Mouse (Mus musculus) left cerebral cortex, adult 9 months (tissue): Measurements from ENCODE around the gene Acadm.

Experiments
- DNase-seq, 2 experiments: peaks; one replicate each; pipeline ENCODE4 v3.0.0; 2022; ENCODE audit warnings: low spot score in 2 of 2

The Acadm gene

DNA sequence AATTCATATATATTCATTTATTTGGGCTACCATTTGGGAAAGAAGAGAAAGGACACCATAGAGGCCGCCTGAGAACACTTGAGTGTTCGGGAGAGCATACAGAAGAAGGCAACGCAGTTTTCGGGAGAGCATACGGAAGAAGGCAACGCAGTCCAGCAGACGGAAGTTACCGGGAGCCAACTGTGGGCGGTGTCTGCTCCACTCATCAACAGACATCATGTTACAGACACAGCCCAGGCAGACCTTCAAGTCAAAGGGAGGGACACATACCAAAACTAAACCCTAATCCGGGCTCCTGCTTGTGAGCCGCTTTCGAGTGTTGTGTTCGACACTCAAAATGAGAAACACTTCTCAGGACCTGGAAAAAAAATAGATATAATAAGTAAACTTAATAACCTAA, 2.8 kb downstream of the Acadm start:
- DNase-seq: no peak

DNA sequence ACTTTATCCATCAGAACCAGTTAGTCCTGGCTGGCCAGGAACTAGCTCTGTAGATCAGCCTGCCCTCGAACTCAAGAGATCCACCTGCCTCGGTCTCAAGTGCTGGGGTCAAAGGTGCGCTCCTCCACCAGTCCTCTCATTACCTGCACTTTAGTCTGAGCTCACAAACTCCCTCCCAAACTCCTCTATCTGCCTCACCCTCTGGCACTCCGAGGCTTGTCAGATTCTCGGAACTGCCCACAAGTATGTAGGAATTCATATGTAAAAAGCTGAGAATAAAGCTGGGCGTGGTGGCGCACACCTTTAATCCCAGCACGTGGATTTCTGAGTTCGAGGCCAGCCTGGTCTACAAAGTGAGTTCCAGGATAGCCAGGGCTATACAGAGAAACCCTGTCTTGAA, 3.9 kb downstream of the Acadm start:
- no peak for DNase-seq

DNA sequence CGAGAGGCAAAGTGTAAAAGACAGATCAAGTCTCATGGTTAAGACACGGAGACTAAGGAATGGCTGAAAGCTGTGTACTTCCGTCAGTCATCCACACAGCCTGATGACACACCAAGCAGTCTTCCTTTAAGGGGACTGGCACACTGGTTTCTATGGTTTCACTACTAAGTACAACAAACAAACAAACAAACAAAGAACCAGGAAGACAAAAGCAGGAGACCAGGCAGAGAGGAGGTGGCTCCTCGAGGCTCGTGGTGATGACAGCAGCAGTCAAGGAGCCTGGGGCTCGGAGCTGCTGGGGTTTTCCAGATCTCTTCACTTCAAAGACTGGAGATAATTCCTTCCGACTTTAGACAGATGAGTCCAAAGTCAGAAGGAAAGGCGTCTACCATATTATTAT, 4.4 kb downstream of the Acadm start:
- no peak for DNase-seq

DNA sequence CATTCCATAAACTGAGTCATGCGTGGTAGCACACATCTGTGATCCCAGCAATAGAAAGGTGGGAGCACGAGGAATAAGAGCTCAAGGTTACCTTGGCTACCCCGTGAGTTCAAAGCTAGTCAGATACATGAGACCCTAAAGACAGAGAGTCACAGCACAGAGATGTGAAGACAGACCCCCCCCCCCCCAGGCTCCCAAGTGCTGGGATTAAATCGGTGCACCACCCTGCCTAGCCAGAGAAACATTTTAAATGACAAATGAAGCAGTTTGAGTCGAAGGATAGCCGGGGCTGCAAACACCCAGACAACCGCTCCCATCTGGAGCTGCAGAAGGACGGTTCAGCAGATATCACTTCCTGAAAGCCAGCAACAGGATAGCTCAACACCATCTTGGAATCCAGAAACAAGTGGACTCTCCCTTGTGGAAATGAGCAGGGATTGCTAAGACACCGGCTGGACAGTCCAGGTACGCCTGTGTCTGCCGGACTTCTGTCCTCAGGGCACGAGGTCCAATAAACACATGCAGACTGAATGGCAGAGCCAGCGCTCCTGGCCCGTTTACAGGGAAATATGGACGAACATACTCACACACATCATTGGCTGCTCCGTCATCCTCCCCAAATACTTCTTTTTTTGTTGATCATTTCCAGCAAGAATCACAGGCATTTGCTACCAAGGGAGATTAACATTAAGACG, 7.2 kb downstream of the Acadm start:
- no peak for DNase-seq

DNA sequence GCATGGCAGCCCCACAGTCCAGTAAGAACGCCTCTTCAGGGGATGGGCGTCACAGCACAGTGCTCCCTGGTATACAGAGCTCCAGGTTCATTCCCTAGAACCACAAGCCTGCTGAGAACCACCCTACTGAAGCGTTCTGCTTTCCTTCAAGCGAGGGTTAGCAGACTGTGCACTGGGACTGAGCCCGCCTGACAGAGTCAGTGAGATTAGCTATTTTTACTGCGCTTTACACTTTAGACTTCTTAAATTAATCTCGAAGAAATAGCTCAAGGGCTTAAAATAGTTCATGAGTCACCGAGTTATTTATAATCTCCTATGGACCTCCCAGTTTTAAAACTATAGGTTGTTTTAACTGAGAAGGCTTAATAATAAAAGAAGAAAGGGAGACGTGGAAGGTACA, 8.6 kb downstream of the Acadm start:
- DNase-seq: no peak

DNA sequence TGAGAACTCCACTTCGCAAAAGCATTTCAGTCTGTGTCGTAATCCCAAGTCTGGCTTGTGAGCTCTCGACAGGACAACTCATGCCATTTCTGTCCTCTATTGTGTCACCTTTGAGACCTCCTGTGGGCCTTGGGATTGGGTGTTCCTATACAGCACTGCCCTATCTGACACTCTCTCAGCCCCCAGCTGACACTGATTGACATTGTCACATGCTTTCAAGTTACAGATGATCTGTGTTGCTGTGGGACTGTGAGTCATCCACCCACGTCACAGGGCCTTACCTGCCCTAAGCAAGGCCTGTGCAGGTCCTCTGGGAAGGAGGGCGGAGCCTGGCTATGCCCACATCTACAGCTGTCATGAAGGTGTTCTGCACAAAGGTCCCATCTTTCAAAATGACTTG, 12.0 kb downstream of the Acadm start:
- DNase-seq: no peak

DNA sequence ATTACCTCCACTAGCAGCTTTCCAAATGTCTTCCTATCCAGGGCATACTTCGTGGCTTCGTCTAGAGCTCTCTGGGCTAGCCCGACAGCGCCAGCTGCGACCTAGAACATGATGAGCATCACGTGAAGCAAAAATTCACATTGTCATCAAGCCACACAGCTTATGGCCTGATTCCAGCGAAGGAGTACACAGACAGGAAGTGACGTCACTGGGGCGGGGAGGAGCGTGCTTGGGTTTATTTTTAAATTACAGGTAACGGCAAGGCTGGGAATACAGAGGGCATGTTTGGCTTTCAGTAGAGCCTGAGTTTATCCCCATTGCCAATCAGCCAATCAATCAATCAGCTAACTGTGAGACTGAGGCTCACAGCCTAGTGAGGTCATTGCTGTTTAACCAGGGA, 14.9 kb downstream of the Acadm start:
- DNase-seq: no peak

DNA sequence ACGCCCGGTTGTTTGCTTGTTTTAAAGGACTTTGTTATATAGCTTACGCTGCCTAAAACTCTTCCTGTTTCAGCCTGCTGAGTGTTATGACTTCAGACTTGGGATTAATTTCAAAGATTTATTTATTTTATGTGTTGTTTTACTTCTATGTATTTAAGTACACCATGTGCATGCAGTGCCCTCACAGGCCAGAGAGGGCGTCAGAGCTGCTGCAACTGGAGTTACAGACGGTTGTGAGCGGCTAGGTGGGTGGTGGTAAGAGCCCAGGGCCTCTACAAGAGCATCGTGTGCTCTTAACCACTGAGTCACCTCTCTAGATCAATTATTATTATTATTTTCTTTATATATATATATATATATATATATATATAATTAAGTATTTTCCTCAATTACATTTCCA, 18.1 kb downstream of the Acadm start:
- no peak for DNase-seq

DNA sequence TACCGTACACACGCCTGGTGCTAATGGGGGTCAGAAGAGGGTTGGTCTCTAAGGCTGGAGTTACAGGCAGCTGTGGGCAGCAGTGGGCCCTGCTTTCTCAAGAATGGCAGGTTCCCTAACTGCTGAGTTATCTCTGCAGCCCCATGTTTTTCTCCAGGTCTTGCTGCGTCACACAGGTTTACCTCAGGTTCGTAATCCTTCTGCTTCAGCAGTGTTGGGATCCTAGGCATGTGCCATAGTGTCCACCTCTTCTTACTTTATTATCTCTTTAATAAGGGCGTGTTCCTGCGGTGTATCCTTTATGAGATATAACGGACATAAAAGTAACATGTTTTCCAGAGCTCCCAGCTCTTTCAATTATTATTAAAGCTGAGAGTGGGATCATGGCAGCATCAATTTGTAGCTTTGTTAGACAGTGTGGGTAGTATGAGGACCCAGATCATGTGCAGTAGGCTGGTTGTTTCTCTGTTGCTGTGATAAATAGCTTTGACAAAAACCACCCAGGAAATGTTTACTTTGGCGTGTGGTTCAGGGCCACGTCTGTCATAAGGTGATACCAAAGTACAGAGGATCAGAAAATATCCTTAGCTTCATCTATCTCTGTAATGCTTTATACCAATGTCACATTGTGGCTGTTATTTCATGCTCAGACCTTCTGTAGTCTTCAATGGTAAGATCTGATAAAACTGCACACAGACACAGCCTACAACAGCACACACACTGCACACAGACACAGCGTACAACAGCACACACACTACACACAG, 23.1 kb downstream of the Acadm start:
- DNase-seq: no peak

DNA sequence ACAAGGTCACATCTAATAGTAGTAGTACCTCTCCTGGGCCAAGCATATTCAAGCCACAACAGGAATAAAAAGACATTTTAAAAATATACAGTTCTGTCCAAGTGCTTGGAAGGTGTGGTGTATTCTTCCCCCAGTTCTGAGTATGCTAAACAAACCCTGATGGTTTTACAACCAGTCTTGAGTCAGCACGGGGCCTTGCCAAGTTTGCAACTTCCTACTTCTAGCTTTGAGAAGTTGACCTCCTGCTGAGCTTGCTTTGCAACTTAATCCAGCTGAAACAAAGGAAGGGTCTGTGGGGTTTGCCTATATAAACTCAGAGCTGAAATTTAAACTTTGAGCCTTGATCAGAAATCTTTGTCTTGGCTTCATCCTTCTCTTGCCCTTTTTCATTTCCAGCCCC, 27.2 kb downstream of the Acadm start:
- DNase-seq: no peak

DNA sequence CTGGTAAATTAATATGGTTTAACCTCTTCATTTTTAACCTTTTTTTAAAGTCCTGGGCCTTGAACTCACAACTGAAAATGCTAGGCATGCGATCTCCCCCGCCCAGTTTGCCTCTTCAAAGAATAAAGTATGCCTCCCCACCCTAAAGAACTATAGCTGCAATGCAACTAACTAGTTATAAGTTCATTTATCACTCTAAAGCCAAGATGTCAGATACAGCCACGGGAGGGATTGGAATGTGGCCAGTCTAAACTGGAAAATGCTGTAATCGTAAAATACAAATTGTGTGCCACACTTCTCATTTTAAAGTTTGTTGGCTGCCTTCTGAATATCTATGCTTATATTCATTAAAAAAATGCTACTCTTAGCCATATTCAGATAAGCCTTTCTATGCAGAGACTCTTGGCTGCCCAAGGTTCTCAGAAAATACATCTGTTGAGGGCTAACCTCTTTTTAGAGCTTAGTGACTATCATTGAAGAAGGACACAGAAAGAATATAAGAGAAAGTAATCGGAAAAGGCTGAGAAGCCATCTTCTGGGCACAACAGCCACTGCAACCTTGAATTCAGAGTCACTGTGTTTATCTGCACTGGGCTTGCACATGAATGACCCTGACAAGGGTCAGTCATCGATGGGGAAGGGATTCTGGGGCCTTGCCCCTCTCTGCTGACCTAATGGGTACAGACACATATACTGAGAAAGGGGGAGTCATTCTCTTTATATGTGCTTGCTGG, 30.8 kb downstream of the Acadm start:
- no peak for DNase-seq

DNA sequence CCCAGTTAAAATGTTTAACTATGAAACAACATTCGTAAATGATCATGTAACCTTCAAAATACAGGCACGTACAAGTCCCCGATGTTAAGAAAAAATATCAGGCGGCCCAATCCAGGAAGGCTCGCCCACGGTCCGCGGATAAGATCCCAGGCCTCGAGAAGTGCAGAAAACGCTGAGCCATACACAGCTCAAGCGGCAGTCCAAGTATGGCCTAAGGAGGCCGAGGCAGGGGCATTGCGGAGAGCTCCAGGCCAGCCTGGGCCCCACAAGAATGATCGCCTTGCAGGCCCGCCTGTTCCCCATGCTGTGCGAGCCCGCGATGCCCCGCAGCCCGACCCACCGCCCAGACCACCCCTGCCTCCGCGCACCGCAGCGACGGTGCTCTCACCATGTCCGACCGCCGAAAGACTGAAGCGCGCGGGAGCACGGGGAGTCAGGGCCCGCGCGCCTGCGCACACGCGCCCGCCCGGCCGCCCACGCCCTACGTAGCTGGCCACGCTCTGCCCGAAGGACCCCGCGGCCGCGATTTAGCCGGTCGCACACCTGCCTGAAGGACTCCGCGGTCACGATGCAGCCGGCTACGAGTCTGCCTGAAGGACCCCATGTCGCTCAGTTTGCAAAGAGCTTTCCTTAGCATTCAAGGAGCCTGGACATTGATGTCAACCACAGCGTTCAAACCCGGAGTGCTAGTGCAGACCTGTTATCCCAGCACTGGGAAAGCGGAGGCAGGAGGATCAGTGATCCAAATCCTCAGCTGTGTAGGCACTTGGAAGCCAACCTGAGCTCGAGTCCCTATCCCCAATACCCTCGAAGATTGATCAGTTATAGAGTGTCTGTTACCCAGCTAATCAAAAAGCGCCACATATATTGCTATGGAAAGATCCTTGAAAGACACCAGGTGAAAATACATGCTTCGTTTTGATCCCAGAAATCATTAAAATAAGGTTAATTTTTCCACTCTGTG, 31.6 kb downstream of the Acadm start, which contains the start of gene Rabggtb:
TSS of gene Rabggtb (minus strand) at position 464 of the 964 bp plus-strand sequence.
- peak; percentile 88 to 95 for DNase-seq

DNA sequence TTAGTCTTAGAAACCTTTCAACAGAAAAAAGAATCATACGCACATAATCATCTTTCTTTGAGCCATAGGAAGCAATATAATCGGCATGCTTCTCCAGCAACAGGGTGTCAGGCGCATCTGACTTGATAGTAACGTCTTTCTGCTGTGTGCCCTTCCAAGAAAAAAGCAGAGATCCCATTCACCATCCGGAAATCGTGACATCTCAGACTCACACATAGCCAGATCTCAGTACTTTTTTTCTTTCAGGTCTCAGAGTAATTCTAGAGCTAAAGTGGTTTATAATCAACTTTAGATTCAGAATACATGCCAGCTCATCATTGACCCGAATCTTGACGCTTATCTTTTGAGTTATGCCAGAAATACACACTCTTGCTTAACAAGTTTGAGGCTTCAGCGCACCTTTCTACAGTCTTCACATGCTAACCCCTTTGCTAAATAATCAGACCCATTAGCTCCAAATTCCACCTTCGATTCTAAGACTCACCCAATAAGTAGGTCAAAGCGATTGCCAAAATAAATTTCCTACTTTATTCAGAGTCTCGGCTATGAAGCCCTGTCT, 32.5 kb downstream of the Acadm start:
- DNase-seq: no peak

DNA sequence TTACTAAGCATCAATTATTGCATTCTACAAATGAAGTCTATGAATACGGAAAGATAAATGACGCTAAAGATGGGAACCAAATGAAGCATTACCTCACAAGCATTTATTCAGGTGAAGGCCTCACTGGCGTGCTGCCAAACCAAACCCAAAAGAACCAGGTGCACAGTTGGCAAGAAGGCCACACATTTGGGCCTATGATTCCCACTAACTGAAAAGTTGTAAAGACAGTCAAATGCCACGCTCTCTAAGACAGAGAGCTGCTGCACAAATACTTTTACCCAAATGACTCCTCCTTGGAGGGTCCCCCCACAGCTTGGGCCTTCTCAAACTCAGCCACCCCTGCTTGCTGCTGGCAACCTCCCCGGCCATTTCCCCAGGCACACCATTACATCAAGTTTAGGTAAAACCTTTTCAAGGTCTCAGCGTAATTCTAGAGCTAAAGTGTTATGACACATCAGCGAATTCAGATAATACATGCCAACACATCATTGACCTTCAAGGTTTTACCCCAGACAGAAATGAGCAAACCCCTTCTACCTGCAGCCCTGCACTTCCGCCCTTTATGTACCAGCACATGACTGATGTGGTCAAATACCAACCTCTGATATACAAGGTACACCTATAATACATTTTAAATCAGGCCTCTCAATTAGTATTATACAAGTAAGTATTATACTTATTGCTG, 33.1 kb downstream of the Acadm start:
- DNase-seq: no peak

DNA sequence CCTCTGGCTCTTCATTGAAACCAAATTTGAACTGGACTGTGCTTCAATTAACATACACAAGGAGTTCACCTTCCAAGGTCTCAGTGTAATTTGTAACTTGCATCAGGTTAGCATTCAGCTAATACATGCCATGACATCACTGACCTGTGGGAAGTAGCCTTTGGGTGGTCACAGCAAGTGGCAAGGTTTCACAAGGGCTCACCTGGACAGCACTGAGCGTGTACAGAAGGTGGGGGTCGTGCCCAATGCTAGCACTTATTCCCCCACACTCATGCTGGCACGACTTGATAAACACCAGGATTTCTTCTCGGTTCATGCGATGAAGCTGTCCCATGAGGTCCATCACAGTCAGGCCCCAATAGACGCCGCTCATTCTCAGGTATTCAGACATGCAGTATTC, 33.9 kb downstream of the Acadm start:
- no peak for DNase-seq

DNA sequence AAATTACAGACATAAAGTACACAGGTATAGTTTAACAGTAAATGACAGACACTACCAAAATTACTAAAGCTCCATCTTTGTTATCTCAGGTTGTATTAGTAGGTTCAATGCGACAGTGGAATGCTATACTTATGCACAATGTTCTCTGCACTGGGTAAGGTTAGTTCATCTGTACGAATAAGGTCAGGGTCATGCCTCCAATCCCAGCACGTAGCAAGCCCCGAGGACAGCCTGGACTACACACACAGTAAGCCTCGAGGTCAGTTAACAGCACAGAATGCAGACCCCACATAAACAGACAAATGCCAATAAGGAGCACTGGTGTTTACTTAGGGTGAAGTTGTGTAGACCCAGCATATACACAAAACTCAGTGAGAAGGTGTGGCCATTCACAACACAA, 35.5 kb downstream of the Acadm start:
- DNase-seq: no peak

DNA sequence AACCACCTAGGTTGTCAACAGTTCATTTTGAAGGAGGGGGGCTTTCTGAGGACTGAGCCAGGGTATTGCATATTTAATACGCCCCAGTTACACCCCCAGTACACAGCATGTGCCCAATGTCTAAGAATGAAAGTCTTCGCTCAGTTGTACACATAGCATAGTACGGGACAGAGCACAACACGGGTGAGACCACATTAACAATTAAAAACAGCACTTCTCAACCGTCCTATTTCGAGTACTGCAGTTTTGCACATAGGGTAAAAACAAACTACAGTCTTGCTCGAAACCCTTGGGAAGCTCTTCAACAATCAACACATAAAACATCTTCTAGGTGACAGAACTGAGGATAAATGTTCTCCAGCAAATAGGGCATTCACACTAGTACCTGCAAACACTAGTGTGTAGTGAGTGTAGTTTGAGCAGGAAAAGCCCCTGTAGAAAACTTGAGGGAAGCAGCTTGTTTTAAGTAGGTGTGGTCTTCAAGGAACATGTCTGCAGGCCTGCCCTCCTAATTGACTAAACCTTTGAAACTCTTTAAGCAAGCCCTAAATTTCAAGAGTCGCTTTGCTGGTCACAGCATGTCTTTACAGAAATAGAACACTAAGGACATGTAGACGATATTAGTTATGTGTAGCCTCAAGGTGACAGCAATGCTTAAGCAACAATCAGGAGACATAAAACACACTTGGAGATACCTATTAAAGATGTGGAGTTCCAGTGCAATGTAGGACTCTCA, 38.1 kb downstream of the Acadm start, which contains the start of gene Msh4:
TSS of gene Msh4 (minus strand) at position 3 of the 736 bp plus-strand sequence.
- no peak for DNase-seq

DNA sequence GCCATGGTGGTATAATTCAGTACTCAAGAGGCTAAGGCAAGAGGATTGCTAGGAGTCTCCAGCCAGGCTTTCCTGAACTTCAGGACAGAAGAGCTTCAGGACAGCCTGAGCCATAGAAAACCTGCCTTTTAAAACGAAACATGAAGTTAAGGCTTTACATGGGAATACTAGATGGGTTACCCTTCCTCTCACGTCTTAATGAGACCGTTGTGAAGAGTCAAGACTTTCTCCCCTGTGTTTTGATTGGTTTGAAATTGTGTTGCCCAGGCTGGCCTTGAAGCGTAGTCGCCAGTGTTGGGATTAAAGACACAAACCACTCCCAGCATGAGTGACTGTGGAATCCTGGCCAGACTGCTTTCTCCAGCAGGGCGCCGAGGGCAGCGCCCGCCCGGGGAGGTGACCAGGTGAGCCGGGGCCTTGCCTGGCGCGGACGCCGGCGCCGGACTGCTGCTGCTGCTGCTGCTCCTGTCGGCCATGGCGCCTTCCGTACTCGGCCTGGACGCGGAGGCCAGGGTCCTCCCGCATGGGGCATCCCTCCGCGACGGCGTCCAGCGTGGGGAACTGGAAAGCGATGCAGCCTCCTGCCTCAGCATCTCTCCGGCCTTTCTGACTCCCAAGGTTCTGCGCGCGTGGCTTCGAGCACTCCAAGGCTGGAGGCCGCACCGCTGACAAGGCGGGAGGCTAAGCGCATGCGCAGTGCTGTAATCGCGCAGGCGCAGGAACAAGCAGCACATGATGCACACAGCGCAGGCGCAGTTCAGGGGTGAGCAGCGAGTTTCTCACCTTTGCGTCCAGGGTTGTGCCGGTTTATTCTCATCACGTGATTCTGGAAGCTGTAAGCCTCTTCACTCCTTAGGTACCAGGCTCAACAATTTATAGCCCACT, 38.9 kb downstream of the Acadm start:
- no peak for DNase-seq

DNA sequence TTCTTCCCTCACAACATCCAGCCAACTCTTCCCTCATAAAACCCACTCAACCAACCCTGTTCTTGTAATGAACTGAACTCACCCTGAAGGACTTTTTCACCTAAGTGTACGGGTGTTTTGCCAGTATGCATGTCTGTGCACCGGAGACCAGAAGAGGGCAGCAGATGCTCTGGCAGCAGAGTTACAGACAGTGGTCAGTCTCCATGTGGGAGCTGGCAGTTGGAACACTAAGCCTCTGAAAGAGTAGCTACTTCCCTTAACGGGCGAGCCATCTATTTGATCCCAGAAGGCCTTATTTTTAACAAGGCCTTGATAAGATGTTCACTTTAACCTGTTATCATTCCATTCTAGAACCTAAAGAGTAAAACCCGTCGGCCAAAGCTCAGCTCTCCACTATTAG, 39.8 kb downstream of the Acadm start:
- DNase-seq: no peak
